Mouse (Mus musculus): ENCODE data around the gene Vdac1. TPM values are rescaled to one million over a fixed set of nuclear protein-coding genes. Genes with fewer than 3 reads are reported as not detected.
"Not testable (repeated sequence)": the region's sequence is repeated elsewhere in the genome, so short reads cannot be mapped to it uniquely, and the experiment has no call there.

Gene Vdac1
- polyA plus RNA-seq, 1 experiment from 2014 or later: 280 TPM

GRCm38 (mm10) chr11:52345939-52346634, 14.6 kb upstream of the Vdac1 start:
- Histone ChIP-seq H3K27me3 (no peaks in the 10 kb centered on the region), H3K9ac (no peak overlapping the region), H3K27ac (peak overlapping the region; percentile 72), H3K4me3 (peak overlapping the region; percentile 35), H3K4me2 (peak overlapping the region; percentile 53), H3K4me1 (peaks cover 10% of the 10 kb centered on the region; the same call in 1 of the 2 replicates), H3K36me3 (no peaks in the 10 kb centered on the region), H3K9me3 (no peaks in the 10 kb centered on the region)
- ATAC-seq (ENCODE audit: insufficient number of reproducible peaks, low FRiP score, low TSS enrichment, low read depth): no peak; the same call in 1 of the 2 replicates
- WGBS: 18% methylated on average over 12 of the region's 12 CpGs

DNA sequence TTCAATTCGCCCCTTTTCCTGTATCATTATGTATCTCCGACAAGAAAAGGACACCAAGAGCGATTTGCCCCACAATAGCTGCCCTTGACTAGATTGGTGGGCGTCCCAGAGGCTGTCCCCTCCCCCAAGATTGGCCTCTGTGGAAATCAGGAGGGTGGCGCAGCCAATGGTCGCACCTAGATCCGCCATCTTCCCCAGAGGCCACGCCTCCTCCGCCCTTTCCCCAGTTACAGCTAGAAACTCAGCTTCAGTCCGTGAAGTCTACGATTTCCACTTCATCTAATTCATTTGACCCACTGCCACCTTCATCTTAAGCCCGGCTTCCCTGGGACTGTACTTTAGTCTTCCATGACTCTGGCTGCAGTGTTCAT, 14.0 kb upstream of the Vdac1 start:
- Histone ChIP-seq H3K4me1 (peaks cover 12% of the 10 kb centered on the region; the same call in 1 of the 2 replicates), H3K9ac (no peak overlapping the region), H3K36me3 (no peaks in the 10 kb centered on the region), H3K27me3 (no peaks in the 10 kb centered on the region), H3K4me2 (peak overlapping the region; percentile 53), H3K9me3 (no peaks in the 10 kb centered on the region), H3K4me3 (peak overlapping the region; percentile 35), H3K27ac (peak overlapping the region; percentile 72)
- ATAC-seq (ENCODE audit: insufficient number of reproducible peaks, low FRiP score, low TSS enrichment, low read depth): peak; percentile 53; the same call in 1 of the 2 replicates
- 7% methylated on average over 12 of the region's 12 CpGs for WGBS

DNA sequence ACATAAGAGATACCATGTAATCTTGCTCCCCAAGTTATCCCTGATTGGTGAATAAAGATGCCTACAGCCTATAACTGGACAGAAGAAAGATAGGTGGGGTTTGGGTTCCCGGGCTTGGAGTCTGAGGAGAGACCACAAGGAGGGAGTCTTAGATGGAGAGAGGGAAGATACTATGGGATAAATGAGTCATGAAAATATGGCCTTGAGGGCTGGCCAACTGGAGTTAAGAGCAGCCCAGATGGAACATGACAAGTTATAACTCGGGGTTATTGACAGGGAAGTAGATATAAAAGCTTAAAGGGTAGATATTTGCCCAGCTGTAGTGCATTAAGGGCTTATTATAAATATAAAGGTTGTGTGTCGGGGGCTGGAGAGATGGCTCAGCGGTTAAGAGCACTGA, 12.5 kb upstream of the Vdac1 start:
- no peak for ATAC-seq (ENCODE audit: insufficient number of reproducible peaks, low FRiP score, low TSS enrichment, low read depth)
- peaks cover 12% of the 10 kb centered on the region; the same call in 1 of the 2 replicates for H3K4me1 ChIP-seq
- H3K9ac ChIP-seq: no peak overlapping the region
- WGBS: 72% methylated on average over 4 of the region's 4 CpGs
- no peak overlapping the region for H3K4me3 ChIP-seq
- no peaks in the 10 kb centered on the region for H3K9me3 ChIP-seq
- no peaks in the 10 kb centered on the region for H3K36me3 ChIP-seq
- H3K4me2 ChIP-seq: no peak overlapping the region
- H3K27ac ChIP-seq: no peak overlapping the region
- no peaks in the 10 kb centered on the region for H3K27me3 ChIP-seq

DNA sequence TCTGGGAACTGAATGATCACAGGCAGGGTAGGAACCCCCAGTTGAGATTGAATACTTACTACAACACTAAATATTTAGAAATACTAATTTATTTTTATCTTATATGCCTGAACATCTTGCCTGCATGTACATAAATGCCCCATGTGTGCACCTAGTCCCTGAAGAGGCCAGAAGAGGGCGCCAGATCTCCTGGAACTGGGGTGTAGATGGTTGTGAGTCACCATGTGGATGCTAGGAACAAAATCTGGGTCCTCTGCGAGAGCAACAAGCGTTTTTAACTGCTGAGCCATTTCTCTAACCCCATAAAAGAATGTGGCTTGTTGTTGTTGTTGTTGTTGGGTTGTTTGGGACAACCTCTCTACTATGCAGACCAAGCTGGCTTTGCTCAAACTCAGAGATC, 11.9 kb upstream of the Vdac1 start:
- Histone ChIP-seq H3K27me3 (no peaks in the 10 kb centered on the region), H3K27ac (no peak overlapping the region), H3K9me3 (no peaks in the 10 kb centered on the region), H3K36me3 (no peaks in the 10 kb centered on the region), H3K4me2 (no peak overlapping the region), H3K9ac (no peak overlapping the region), H3K4me1 (peaks cover 12% of the 10 kb centered on the region; the same call in 1 of the 2 replicates), H3K4me3 (no peak overlapping the region)
- WGBS: 68% methylated on average over 3 of the region's 3 CpGs
- no peak for ATAC-seq (ENCODE audit: insufficient number of reproducible peaks, low FRiP score, low TSS enrichment, low read depth)

DNA sequence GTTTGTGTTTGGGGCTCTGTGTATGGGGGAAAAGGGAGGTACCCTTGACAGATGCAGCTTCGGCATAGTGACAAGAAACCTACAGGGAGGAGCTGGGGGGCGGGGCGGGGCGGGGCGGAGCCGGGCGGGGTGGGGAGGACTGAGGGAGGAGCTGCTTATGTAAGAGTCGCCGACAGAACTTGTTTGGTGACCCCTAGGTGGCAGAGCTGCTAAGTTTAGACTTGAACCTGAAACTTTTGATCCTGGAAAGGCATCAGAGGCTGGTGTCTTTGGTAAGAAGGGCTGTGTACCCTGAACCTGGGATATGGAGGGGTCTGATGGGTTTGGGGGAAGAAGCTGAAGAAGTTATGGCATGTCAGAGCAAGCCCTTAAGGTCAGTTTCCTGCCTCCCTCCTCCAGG, 9.7 kb upstream of the Vdac1 start:
- Histone ChIP-seq H3K9me3 (no peaks in the 10 kb centered on the region), H3K4me3 (no peak overlapping the region), H3K9ac (no peak overlapping the region), H3K27me3 (no peaks in the 10 kb centered on the region), H3K27ac (no peak overlapping the region), H3K4me2 (no peak overlapping the region), H3K4me1 (peaks cover 7% of the 10 kb centered on the region; the same call in 1 of the 2 replicates), H3K36me3 (no peaks in the 10 kb centered on the region)
- no peak for ATAC-seq (ENCODE audit: insufficient number of reproducible peaks, low FRiP score, low TSS enrichment, low read depth)
- 4% methylated on average over 9 of the region's 9 CpGs for WGBS

GRCm38 (mm10) chr11:52352271-52352670, 8.4 kb upstream of the Vdac1 start:
- WGBS: 92% methylated on average over 3 of the region's 3 CpGs
- ATAC-seq (ENCODE audit: insufficient number of reproducible peaks, low FRiP score, low TSS enrichment, low read depth): no peak
- Histone ChIP-seq H3K9ac (no peak overlapping the region), H3K27ac (no peak overlapping the region), H3K4me1 (peaks cover 4% of the 10 kb centered on the region; the same call in 1 of the 2 replicates), H3K9me3 (no peaks in the 10 kb centered on the region), H3K36me3 (no peaks in the 10 kb centered on the region), H3K27me3 (no peaks in the 10 kb centered on the region), H3K4me2 (no peak overlapping the region), H3K4me3 (no peak overlapping the region)

GRCm38 (mm10) chr11:52354644-52355043, 6.0 kb upstream of the Vdac1 start:
- Histone ChIP-seq H3K27me3 (no peaks in the 10 kb centered on the region), H3K4me3 (no peak overlapping the region), H3K36me3 (no peaks in the 10 kb centered on the region), H3K4me1 (peaks cover 11% of the 10 kb centered on the region), H3K27ac (no peak overlapping the region), H3K9me3 (no peaks in the 10 kb centered on the region), H3K4me2 (no peak overlapping the region), H3K9ac (no peak overlapping the region)
- WGBS: 83% methylated on average over 5 of the region's 5 CpGs
- no peak for ATAC-seq (ENCODE audit: insufficient number of reproducible peaks, low FRiP score, low TSS enrichment, low read depth)

DNA sequence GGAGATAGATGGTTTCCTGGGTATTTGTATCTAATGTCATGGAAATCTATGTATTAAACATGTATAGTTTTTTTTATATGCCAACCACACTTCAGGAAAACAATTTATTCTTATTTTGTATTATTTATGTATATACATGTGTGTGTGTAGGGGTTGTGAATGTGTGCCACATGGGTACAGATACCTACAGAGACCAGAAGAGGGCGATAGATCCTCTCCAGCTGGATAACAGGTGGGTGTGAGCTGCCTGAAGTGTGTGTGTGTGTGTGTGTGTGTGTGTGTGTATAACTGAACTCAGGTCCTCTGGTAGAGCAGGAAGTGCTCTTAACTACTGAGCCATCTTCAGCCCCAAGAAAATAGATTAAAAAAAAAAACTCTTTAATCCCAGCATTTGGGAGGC, 5.1 kb upstream of the Vdac1 start:
- Histone ChIP-seq H3K4me2 (no peak overlapping the region), H3K9me3 (no peaks in the 10 kb centered on the region), H3K4me3 (no peak overlapping the region), H3K36me3 (no peaks in the 10 kb centered on the region), H3K4me1 (peaks cover 18% of the 10 kb centered on the region), H3K27ac (no peak overlapping the region), H3K9ac (no peak overlapping the region), H3K27me3 (no peaks in the 10 kb centered on the region)
- 84% methylated on average over 1 of the region's 1 CpGs for WGBS
- ATAC-seq (ENCODE audit: insufficient number of reproducible peaks, low FRiP score, low TSS enrichment, low read depth): no peak

GRCm38 (mm10) chr11:52357091-52357490, 3.6 kb upstream of the Vdac1 start:
- not testable (repeated sequence) for H3K4me3 ChIP-seq; H3K4me2 ChIP-seq; H3K9me3 ChIP-seq; ATAC-seq (ENCODE audit: insufficient number of reproducible peaks, low FRiP score, low TSS enrichment, low read depth); H3K27me3 ChIP-seq; H3K27ac ChIP-seq; H3K9ac ChIP-seq; H3K36me3 ChIP-seq
- WGBS: 89% methylated on average over 5 of the region's 5 CpGs
- H3K4me1 ChIP-seq: peaks cover 14% of the 10 kb centered on the region

DNA sequence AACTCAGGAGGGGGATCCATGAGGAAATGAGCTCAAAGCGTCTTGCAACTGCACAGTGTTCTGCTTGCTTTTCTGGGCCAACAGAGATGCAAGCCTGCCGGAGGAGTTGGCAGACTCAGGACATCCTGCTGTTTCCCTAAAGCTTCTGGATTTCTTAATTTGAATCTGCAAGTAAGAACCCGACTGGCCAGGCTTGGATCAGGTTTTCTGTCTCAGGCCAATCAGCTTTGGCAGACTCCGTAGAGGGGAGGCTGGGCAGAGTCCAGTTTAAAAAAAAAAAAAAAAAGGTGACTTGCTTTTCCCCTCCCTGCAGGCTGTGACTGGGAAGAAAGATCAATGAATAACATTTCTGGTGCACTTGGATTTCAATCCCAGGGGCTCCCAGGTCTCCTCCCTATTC, 2.1 kb upstream of the Vdac1 start:
- Histone ChIP-seq H3K9me3 (no peaks in the 10 kb centered on the region), H3K27me3 (no peaks in the 10 kb centered on the region), H3K27ac (no peak overlapping the region), H3K36me3 (no peaks in the 10 kb centered on the region), H3K4me3 (peak overlapping the region; percentile 4; the same call in 1 of the 2 replicates), H3K4me1 (peaks cover 27% of the 10 kb centered on the region), H3K9ac (no peak overlapping the region), H3K4me2 (no peak overlapping the region)
- ATAC-seq (ENCODE audit: insufficient number of reproducible peaks, low FRiP score, low TSS enrichment, low read depth): no peak
- WGBS: 20% methylated on average over 4 of the region's 4 CpGs

DNA sequence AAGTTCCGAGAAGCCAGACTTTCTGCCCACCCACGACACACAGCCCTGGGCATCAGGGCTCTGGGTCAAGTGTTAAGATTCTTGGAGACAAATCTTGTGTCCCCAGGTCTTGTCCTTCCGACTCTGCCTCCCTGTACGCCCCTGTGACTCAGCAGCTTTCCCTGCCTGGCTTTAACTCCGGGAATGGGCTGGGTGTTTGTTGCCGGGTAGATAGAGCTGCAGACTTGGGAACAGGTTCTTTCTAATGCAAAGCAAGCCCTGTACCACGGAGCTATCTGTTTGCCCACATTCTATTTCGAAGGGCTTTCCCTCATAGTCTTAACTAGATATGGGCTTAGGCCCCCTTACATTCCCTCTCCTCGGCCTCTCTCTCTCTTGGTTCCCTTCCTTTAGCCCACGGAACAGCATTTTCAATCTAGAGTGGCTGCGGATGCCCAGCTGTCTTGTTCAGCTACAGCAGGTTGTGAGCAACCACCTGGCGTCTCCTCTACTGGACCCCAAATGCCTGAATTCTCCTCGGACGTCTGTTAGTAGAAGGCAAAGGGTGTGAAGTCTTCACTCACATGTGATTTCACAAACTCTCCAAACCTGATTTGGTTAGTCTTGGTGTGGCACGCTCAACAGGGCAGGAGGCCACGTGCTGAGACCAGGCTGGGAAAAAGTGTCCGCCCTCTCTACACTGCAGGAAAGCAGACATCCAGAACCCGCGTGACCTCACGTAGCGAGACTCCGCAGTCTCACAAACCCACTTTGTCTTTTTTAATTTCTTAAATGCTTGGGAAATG, 782 bp upstream of the Vdac1 start:
- peak overlapping the region; percentile 80 for H3K4me2 ChIP-seq
- peak overlapping the region; percentile 96 for H3K27ac ChIP-seq
- H3K27me3 ChIP-seq: no peaks in the 10 kb centered on the region
- ATAC-seq (ENCODE audit: insufficient number of reproducible peaks, low FRiP score, low TSS enrichment, low read depth): peak; percentile 37; the same call in 1 of the 2 replicates
- peak overlapping the region; percentile 96 for H3K9ac ChIP-seq
- no peaks in the 10 kb centered on the region for H3K9me3 ChIP-seq
- no peaks in the 10 kb centered on the region for H3K36me3 ChIP-seq
- peak overlapping the region; percentile 95 for H3K4me3 ChIP-seq
- 17% methylated on average over 22 of the region's 22 CpGs for WGBS
- H3K4me1 ChIP-seq: peaks cover 39% of the 10 kb centered on the region

DNA sequence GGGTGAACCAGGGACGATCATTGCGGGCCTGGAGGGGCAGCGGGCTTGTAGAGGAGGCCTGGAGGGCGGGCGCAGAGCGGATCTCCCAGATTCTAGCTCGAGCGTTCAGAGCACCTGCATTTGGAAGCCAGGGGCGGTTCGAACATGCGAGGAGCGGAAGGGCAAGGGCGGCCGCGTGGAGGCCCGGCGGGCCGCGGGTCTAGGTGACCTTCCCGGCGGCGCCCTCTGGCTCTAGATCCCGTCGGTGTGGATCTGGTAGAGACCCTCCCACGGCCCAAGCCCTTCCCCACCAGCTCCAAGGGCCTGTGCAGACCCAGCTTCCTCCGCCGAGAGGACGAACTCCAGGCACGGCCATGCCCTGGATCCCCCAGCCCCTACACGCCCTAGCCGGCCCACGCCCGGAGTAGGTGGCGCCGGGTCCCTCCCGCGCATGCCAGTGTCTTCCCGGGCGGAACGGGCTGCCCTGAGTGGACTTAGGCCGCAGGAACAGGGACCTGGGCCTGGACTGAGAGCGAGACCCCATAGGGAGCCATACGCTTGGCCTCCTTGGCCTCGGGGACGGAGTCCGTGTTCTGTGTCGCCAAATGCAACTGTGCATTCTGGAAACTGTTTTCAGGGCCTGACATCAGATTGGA, 744 bp downstream of the Vdac1 start:
- Histone ChIP-seq H3K4me1 (peaks cover 54% of the 10 kb centered on the region), H3K9ac (peak overlapping the region; percentile 96), H3K27me3 (no peaks in the 10 kb centered on the region), H3K36me3 (no peaks in the 10 kb centered on the region), H3K4me2 (peak overlapping the region; percentile 80), H3K4me3 (peak overlapping the region; percentile 95), H3K9me3 (no peaks in the 10 kb centered on the region), H3K27ac (peak overlapping the region; percentile 96)
- WGBS: under 1% methylated on average over 47 of the region's 47 CpGs
- ATAC-seq (ENCODE audit: insufficient number of reproducible peaks, low FRiP score, low TSS enrichment, low read depth): no peak
